Mouse (Mus musculus) CD4-positive, CD25-positive, alpha-beta regulatory T cell, adult 4 months (primary cell): ENCODE measurements around the gene Rps6kb2. TPM values are rescaled to one million over a fixed set of nuclear protein-coding genes. Genes with fewer than 3 reads are reported as not detected.

ENCODE experiments used
- ATAC-seq: one replicate; pipeline ENCODE4 v1.8.0; 2017
- polyA plus RNA-seq, 2 experiments: library from polyadenylated mRNA; unstranded; fragments of 100-300 nt; shearing (Covaris generic); gene quantifications; one replicate each; pipeline ENCODE4 v1.2.1; 2017

Rps6kb2 gene
- 10 to 100 TPM; 31.7 to 39.0 TPM for polyA plus RNA-seq

- ATAC-seq = peak; percentile 98
Measured at GRCm38 (mm10) chr19:4162646-4163542, at the start of gene Rps6kb2. Gene Rps6kb2 (minus strand): TSS chr19:4163354.

GRCm38 (mm10) chr19:4211891-4212588, 48.9 kb upstream of the Rps6kb2 start:
- ATAC-seq = no peak

- ATAC-seq = no peak
Measured at GRCm38 (mm10) chr19:4208563-4208962, 45.4 kb upstream of the Rps6kb2 start.

GRCm38 (mm10) chr19:4206971-4207370, 43.8 kb upstream of the Rps6kb2 start:
- ATAC-seq = no peak

GRCm38 (mm10) chr19:4204889-4205288, 41.7 kb upstream of the Rps6kb2 start:
- ATAC-seq = no peak

- ATAC-seq = peak; percentile 59
Measured at GRCm38 (mm10) chr19:4203604-4204326, 40.6 kb upstream of the Rps6kb2 start.

- ATAC-seq = peak; percentile 50
Measured at GRCm38 (mm10) chr19:4203148-4203547, 40.0 kb upstream of the Rps6kb2 start.

- ATAC-seq = no peak
Measured at GRCm38 (mm10) chr19:4202149-4202548, 39.0 kb upstream of the Rps6kb2 start.

- peak; percentile 75 for ATAC-seq
Measured at GRCm38 (mm10) chr19:4201291-4201909, 38.2 kb upstream of the Rps6kb2 start, which contains the start of gene Rad9a. Gene Rad9a (minus strand): TSS chr19:4201662.

GRCm38 (mm10) chr19:4197180-4197579, 34.0 kb upstream of the Rps6kb2 start:
- ATAC-seq = no peak

GRCm38 (mm10) chr19:4196548-4196947, 33.4 kb upstream of the Rps6kb2 start:
- no peak for ATAC-seq

GRCm38 (mm10) chr19:4196048-4196447, 32.9 kb upstream of the Rps6kb2 start:
- ATAC-seq = no peak

- no peak for ATAC-seq
Measured at GRCm38 (mm10) chr19:4194776-4195650, 31.9 kb upstream of the Rps6kb2 start.

- no peak for ATAC-seq
Measured at GRCm38 (mm10) chr19:4194021-4194724, 31.0 kb upstream of the Rps6kb2 start.

GRCm38 (mm10) chr19:4193129-4193528, 30.0 kb upstream of the Rps6kb2 start:
- ATAC-seq = no peak

GRCm38 (mm10) chr19:4192251-4192985, 29.3 kb upstream of the Rps6kb2 start:
- ATAC-seq = peak; percentile 1

- ATAC-seq = peak; percentile 78
Measured at GRCm38 (mm10) chr19:4191528-4192250, 28.5 kb upstream of the Rps6kb2 start, which contains the start of gene Ppp1ca. Gene Ppp1ca (plus strand): TSS chr19:4192065.

GRCm38 (mm10) chr19:4190831-4191334, 27.7 kb upstream of the Rps6kb2 start, which contains the start of gene Tbc1d10c:
Gene Tbc1d10c (minus strand): TSS chr19:4191284.
- peak; percentile 65 for ATAC-seq
